Mouse (Mus musculus) erythroblast, embryonic 14.5 days (primary cell): Measurements from ENCODE around the gene Atg4d.
"Not testable (repeated sequence)": the region's sequence is repeated elsewhere in the genome, so short reads cannot be mapped to it uniquely, and the experiment has no call there.

Source experiments
- GATA1 ChIP-seq: IDR thresholded peaks from 2 replicates; pipeline ENCODE4 v1.6.1; 2012; ENCODE audit warnings: low read length, inconsistent platforms, mixed read lengths
- TAL1 ChIP-seq: IDR thresholded peaks from 3 replicates; pipeline ENCODE4 v1.6.1; 2012; ENCODE audit warnings: low read length, inconsistent platforms, mixed read lengths

DNA sequence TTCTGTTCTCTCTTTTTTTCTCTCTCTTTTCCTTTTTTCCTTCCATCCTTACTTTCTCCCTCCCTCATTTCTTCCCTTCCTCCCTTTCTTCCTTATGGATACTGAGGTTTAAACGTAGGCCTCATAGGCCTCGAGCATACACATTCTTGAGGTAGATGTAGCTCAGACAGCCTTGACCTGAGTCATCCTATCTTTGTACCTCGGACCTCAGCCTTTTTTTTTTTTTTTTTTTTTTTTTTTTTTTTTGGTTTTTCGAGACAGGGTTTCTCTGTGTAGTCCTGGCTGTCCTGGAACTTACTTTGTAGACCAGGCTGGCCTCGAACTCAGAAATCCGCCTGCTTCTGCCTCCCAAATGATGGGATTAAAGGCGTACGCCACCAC is 57.8 kb downstream of the Atg4d start:
- not testable (repeated sequence) for TF ChIP-seq GATA1, TAL1
